Mouse (Mus musculus): Measurements from ENCODE around the gene Prkce.

The Prkce gene

DNA sequence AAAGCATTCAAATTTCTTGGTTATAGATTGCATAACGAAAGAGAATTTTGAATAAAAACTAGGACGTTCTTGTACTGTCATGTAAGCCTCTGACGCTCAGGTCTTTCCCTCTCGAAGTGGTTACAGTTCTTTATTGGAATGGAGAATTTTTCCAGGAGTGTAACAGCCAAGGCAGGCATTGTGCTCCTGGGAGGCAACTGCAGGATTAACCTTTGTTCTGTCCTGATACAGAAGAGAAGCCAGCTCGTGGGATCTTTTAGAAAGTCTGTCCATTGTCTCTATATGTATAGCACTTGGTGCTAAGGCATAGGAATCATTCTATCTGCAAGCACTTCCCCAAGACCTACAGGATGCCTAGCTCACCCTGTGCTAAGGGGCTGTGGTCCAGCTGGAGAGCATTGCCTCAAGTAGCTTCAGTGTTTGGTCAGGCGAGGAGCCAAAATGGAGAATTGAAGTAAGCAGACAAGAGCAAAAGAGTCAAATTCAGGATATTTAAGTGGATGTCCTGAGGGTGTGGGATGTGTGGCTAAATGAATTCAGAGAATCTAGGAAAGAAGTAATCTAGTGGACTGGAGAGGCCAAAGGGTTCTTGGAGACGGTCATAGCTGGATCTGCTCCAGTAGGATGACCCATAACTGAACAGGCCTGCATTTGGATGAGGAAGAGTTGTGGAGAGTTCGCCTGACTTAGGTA lies 240.5 kb downstream of the Prkce start:
- DNase-seq (ENCODE audit: low spot score in 2 of 2), result peak in 1 of 2 experiments; percentile 7

DNA sequence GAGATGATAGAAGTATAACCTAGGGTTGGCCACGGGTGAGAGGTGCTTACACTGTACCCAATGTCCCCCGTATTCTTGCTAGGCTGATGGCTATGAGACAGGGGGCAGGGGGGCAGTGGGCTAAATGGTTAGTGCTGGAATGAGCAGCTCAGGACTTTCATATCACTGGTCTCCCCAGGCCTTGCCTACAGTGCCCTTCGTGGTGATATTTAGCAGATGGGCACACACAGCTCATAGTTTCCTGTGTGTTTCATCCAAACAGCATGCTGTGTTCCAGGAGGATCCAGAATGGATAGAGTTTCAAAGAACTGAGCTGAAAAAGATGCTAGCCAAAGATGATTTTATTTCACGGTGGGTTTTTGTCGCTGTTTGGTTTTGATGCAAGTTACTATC lies 241.0 kb downstream of the Prkce start:
- no peak for DNase-seq (ENCODE audit: low spot score in 2 of 2)

DNA sequence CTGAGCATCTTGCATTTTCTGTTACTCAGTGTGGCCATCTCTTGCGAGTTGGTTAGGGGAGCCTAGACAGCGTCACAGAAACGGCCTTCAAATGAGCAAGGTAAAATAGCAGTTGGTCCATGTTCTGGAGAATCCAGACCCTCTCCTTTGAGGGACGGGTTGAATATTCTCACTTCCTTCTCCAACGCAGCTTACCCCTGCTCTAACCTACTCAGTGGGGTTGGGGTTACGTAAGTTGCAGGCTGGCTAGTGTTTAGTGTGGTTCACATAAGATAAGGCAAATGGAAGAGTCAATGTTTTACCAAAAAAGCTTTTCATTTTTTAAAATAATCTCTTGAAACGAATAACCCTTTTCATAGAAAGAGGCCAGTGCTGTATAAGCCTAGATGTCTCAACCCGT lies 241.9 kb downstream of the Prkce start:
- no peak for DNase-seq (ENCODE audit: low spot score in 2 of 2)

DNA sequence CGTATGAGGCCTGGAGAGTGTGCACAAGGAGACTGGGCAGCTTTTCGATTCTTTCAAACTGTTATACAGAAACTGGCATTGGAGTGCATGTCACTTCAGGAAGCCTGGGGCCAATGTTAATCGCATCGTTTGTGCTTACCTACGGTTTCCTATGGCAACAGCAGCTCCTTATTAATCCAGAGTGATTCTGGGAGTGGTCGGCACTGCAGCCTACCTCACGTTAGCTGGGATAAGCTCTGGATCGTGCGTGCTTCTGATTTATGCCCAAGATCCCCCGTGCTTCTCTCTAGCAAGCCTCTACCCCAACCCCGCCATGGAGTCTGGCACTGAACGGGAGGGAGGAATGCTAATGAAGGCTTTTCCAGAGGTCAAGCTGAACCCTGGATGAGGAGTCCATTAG lies 242.9 kb downstream of the Prkce start:
- DNase-seq (ENCODE audit: low spot score in 2 of 2), result no peak

DNA sequence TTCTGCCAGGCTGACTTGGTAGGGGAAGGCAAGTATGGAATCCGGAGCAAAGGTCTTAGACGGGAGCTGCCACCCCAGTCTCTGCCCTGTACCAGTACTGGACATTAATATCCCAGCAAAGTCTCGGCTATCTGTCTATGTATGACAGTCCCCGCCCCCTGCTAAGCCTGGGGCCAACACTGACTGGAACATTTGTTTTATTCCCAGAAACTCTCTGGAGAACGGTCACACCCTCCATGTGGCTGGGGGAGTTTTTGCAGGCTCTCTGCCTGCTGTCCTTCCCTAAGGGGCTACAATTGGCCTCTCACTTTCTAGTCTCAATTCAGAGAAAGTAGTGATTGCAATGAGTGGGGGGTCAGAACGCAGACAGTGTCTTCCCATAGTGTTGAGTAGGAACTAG lies 244.6 kb downstream of the Prkce start:
- peak in 1 of 2 experiments; percentile 39 for DNase-seq (ENCODE audit: low spot score in 2 of 2)

DNA sequence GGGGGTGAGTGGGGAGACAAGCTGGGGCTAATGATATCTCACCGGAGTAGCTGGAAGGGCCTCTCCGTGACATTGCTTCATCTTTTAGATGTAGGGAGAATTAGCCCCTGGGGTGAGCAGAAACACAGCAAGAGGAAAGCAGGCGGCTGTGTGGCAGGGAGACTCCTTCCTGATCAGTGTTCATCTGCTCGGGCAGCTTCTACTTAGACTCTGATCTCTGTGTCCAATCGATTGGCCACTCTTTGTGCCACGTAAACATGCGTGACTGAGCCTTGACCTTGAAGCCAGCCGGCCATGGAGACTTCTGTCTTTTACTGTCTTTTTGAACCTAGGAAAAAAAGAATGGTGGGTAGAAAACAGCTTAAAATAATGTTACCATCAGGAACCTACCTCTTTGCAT lies 247.0 kb downstream of the Prkce start:
- no peak for DNase-seq (ENCODE audit: low spot score in 2 of 2)

DNA sequence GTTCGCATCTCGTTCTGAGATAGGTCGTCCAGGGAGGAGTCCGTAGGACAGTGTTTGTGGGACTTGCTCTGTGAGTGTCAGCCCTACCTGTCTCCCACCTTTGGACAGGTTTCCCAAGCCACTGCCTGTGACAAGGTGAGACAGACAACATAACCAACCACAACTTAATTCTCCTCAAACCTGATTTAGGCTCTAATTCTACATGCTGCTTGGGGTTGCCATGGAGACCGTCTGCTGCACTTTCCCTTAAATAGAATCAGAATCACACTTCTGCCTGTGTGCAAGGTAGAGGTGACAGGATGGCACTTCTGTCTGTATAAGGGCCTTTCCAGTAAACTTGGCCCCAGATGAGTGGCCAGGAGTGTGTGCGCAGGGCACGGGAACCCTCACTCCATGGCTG lies 248.4 kb downstream of the Prkce start:
- no peak for DNase-seq (ENCODE audit: low spot score in 2 of 2)

DNA sequence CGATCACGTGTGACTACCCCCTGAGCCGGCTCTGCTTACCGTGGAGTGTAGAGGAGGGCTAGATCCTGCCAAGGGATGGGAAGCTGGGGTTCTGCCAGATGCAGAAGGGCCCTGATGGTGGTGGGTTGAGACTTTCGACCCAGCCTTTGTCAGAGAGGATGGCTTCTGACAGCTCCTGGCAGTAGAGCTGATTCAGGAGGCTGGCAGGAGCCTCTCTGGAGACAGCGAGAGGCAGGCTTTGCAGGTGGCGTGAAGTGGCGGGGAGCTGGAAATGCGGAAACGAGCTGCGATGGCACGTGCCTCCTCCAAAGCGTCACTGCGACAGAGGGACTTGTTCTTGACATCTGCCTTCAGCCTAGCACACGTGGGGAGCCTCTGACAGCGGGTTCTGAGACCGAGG lies 250.7 kb downstream of the Prkce start:
- no peak for DNase-seq (ENCODE audit: low spot score in 2 of 2)

DNA sequence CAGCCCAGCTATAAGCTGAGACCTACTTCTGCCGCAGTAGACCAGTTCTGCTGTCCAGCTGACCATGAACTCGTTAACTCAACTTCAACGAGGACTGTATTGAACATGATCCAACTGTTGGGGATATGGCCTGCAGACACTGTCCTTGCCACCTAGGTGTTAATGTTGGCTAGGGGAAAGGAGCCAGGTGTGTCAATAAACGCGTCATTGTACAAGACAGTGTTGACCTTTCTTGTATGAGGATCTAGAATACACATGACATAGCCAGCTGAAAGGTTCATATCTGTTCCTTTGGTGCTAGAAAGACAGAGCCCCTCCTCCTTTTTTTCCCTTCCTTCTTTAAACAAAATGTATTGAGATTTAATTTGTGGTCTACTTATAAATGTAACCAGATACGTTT lies 251.6 kb downstream of the Prkce start:
- no peak for DNase-seq (ENCODE audit: low spot score in 2 of 2)

DNA sequence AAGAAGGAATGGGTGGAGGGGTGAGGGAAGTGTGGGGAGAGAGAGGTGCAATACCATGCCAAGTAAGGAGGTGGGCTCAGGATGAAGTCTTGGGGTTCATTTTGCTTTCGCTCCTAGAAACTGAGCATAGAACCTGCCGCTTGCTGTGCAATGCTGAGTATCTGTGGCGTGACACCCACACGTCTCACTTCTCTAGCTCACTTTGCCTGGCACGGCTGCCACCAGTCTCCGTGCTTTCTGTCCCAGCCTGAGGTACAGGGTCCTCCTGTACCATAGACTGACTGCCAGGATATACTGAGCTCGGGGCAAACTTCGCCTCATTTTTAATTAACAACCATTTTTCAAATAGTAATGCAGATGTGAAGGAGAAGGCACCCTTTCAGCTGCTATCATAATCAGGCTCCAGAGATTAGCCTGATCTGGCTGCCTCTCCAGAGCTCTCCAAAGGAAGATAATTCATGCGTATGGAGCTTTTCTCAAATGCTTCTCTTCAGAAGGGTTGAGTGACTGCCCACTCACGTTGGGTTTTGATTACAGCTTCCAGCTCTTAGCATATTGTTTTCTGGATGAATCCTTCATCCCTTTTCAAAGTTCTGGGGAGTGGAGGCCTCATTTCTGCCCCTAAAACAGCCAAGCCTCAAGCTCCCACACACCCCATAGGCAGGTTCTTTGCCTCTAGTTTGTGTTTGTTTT lies 253.2 kb downstream of the Prkce start:
- DNase-seq (ENCODE audit: low spot score in 2 of 2), result no peak

DNA sequence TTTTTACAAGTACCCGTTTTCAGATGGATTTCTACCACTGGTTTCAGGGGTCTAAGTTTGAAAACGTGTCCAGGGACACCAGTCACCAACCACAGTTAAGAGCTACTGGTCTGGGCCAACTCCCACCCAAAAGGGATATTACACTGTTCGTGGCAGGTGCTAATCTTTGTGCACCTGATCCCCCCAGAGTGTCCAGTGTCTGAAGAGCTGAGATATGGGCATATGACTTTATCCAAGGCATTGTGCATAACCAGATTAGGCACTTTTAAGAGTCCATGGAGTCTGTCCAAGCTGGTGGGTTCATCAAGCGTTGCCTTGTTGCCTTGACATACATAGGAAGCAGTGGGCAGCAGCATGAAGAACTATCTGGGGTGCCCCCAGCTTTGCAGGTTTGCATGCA lies 254.4 kb downstream of the Prkce start:
- no peak for DNase-seq (ENCODE audit: low spot score in 2 of 2)

DNA sequence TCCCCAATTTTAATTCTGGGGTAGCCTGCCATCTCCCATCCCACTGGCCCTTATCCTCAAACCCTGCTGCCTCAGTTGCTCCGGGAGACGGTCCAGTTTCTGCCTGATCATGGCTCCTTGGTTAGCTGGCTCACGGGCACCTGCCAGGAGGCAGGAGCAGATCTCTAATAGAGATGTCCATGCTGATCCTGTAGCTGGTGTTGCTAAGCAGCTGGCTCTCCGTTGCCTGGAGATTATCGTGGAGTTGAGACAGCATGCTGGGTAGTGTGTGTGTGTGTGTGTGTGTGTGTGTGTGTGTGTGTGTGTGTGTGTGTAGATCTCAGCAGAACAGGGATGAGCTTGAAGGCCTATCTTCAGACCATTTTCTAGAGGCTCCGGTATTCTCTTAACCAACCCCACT lies 262.3 kb downstream of the Prkce start:
- no peak for DNase-seq (ENCODE audit: low spot score in 2 of 2)

DNA sequence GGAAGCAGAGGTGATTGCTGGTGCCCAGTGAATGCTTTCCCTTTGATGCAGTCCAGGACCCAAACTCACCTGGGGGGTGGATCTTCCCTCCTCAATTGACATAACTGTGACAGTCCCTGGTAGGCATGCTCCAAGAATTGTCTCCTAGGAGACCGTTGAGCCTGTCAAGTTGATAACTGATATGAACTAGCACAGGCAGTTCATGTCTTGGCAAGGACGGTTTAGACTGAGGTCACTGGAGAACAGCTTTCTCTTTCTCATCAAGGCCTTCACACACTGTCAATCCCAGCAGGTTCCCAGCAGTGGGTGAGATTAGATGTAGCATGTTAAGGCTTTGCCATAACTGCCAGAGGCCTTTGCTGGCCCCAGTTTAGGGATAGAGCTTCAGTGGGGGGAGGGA lies 265.5 kb downstream of the Prkce start:
- DNase-seq (ENCODE audit: low spot score in 2 of 2), result no peak

DNA sequence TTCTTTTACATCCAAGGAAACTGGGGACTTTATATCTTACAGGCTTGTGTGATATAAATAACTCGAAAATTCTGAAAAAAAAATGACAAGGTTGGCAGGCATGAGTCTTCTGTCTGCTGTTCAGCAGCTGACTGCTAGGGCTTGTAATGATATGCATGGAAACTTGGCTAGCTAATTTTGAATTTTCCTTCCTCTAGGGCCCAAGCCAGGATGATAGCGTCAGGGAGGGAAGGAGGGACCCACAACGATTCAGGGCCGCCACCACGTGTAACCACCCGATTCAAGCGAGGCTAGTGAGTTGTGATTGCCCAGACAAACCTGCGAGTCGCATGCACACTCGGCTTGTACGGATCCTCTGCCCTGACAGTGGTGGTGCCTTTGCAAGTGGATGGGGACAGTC lies 266.2 kb downstream of the Prkce start:
- DNase-seq (ENCODE audit: low spot score in 2 of 2), result no peak

DNA sequence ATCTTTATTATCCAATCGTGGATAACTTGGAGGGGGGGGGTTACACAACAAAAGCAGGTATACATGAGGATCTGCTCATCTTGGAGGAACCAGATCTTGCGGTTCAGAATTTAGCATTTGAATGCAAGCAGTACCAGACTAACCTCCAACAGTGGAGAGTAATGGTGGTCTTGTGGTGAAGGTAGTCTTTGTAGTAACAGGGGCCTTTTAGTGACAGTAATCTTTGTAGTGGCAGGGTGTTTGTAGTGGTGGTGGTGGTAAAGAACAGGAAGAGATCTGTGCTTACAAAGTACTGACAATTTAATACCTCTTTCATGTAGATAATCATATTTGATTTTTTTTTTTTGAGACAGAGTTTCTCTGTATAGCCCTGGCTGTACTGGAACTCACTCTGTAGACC lies 267.2 kb downstream of the Prkce start:
- no peak for DNase-seq (ENCODE audit: low spot score in 2 of 2)

DNA sequence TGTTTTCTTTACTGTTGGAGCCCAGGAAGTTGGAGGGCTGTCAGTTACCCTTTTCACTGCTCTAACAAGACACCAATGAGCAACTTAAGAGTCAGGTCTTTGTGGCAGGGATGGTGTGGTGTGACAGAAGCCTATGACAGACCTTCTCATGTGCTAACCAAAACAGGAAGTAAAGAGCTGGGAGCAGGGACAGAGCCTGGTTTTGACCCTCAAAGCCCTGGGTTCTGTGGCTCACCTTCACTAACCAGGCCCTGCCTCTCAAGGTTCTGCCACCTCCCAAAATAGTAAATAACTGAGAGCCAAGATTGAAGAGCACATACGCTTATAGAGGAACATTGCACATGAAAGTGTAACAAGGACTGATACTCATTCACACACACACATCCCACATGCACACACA lies 268.0 kb downstream of the Prkce start:
- DNase-seq (ENCODE audit: low spot score in 2 of 2), result no peak

DNA sequence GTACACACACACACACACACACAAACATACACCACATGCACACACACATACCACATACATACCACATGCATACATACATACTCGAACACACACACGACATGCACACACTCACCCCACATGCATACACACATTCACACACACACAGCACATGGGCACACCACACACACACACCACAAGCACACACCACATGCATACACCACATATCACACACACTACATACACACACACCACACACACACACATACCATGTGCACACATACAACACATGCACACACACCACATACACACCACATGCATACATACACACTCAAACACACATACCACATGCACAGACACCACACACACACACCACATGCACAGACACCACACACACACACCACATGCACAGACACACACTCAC lies 268.4 kb downstream of the Prkce start:
- no peak for DNase-seq (ENCODE audit: low spot score in 2 of 2)

DNA sequence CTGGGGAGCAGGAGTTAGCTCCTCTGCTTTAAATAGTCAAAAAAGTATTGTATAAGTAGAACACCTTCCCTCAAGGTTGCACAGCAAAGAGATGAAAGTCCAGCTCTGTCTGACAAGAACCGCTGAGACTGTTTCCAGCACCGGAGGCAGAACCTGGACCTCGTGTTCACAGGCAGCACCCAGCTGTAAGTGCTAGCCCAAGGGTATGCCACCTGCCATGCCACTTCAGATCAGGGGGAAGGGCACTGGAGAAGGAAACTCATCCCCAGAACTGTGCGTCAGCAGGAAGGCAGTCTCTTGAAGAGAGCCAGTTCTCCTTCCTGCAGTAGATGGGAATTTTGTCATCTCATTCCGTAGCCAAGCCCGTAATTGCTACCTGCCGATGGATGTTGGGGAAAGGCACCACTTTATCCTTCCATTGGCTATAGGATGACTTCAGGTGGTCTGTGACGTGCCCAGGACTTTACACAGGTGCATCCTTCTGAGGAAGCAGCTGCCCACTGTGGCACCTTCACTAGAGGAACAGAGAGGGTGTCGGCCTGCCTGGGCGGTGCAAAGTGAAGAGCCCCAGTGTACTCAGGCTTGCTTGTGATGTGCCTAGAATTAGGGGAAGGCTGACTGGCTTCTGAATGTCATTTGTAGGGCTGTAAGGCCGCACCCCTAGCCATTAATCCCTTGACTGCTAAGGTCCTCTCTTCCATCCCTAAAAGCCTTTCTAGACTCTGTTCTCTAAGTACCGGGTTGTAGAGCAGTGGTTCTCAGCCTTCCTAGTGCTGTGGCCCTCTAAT lies 269.2 kb downstream of the Prkce start:
- no peak for DNase-seq (ENCODE audit: low spot score in 2 of 2)

DNA sequence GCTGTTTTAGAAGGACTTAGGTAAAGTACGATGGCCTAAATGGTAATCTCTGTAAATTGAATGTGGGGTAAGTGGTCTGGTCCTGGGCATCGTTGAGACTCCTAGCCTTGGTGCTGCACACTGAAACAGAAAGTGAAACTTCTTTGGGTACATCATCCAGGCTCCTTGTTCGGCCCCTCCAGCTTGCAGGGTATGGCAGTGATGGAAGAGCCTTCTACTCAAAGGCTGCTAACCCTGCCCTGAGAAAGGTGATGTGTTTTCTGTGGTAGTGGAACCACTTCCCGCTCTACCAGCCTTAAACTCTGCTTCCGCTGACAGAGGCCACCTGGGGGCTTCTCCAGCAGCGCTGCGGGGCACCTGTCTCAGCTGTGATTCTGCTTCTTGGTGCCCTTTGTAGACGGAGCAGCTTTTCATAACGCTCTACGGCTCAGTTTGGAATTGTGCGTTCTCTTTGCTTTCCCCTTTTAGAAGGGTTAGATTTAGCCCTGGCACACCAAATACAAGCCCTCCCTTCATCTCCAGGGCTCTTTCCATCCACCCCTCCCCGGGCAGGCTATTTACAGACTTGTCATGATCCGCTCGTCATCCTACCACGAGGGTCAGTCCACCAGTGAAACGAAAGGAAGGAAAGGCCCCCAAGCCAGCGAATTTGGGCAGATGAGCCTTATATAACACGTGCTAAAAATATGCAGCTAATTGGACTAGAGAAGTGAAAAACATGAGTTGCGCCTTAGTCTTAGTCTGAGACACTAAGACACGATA lies 270.1 kb downstream of the Prkce start:
- DNase-seq (ENCODE audit: low spot score in 2 of 2), result no peak

DNA sequence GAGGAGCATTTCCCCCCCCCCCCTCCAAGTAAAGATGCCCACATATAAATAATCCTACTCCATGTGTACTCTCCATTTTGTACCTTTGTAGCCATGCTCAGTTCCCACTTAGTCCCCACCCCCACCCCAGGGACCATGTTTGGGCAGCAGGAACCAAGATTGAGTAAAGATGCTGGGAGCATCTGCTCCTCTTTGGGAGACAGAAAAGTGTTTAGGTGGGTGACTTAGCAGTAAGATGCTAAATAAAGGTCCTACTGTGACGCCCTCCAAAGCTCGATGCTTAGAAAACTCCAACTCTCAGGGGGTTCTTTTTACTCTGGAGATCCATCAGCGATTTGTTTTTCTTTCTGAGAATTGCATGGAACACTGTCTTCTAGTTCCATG lies 270.7 kb downstream of the Prkce start:
- DNase-seq (ENCODE audit: low spot score in 2 of 2), result no peak

DNA sequence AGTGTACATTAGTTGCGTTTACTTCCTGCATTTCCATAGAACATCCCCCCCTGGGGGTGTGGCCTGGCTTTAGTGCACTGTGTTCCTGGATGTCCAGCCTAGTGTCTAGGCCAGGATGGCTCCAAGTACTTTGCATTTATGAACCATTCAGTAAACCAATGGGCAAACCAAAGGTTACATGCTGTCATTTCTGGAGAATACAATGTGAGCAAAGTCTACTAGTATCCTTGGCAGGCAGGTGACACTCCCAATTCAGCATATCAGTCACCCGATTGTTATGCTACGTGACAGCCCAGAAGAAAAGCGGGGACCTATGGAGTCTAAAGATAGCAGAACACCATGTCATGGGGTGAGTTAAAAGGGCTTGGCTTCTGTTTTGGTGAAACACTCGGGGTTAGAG lies 271.2 kb downstream of the Prkce start:
- no peak for DNase-seq (ENCODE audit: low spot score in 2 of 2)

DNA sequence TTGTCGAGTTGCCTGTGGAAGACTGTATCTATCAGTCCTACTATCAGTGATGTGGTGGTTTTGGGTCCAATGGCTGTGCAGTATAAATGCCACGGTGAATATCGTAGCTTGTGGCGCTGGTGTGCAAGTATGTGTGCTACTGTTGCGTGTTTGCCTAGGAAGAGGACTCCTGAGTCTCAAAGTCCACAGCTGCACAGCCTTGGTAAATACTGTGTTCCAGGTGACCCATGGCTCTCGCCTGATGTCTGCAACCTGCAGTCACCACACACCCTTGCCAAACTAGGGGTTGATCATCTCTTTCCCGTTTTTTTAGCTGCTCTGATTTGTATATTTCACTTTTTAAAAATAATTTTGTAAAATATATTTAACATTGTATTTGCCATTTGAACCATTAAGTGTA lies 273.5 kb downstream of the Prkce start:
- no peak for DNase-seq (ENCODE audit: low spot score in 2 of 2)
